Mouse (Mus musculus): ENCODE results near the gene Pigq.

Gene Pigq

GRCm38 (mm10) chr17:25944366-25945163 is at the start of gene Pigq, which contains the start of gene Nhlrc4:
Pigq (minus strand) TSS chr17:25944936.
Nhlrc4 (minus strand) TSS chr17:25944961.
- DNase-seq (ENCODE audit: low spot score in 2 of 2): no peak

GRCm38 (mm10) chr17:25993489-25993888 is 48.8 kb upstream of the Pigq start:
- no peak for DNase-seq (ENCODE audit: low spot score in 2 of 2)

DNA sequence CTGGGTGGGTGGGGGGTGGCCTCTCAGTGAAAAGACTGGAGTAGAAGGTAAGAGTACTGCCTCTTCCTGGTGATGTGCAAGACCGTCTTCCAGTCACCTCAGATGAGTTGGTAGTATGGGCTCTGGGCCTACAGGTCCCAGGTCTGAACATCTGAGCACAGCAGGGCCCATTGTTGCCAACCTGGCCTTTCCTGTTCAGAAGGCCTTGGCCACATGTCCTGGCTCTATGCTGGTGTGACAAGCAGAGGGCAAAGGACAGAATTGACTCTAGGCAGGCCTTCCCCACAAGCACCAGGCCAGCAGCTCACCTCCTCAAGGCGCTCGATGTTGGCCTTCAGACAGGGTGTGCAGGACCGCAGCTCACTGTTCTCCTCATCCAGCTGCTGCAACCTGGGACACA is 47.5 kb upstream of the Pigq start:
- no peak for DNase-seq (ENCODE audit: low spot score in 2 of 2)

- no peak for DNase-seq (ENCODE audit: low spot score in 2 of 2)
Measured at GRCm38 (mm10) chr17:25990331-25990730, 45.6 kb upstream of the Pigq start.

DNA sequence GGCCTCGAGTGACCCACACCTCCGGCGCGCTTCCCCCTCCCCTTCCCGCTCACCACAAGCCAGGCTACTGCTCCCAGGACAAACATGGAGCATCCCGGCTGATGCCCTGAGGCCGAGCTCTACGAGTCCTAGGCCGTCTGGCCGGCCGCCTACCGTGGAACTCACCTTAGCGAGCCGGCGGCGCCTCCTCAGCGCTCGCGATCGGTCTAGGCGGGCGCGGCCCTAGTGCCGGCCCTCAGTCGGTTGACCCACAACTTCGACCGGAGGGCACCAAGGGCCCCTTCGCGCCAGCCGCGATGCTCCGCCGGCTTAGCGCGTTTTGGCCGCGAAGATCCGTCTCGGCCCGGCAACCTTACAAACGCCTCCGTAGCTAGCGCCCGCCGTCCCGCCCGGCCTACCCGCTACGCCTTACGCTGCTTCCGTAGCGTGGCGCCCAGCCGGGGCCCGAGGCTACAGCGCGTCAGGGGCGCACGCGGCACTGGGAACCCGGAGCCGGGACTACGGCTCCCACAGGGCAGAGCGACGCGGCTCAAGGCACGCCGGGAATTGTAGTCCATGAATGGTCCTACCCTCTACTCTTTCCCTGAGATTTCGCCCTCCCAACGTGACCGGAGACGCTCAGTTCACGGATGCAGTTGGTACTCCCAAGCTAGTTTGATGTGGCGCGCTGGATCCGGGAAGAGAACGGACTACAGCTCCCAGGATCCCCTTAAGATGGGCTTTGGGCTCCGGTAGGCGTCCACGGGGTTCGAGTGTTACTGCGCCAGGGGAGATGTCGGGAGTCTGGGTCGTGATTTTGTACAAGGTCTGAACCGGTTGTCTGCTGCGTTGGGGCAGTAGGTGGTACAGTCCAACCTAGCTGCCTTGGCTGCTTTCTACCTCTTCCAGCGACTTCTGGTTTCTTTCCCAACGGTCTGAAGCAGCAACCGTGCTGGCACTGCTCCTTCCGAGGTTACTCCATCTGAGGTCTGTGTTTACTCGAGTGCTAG is 40.9 kb upstream of the Pigq start, which contains the start of gene Capn15:
Gene Capn15, minus strand, starts transcription at position 491 of the 989 bp plus-strand sequence.
- peak; percentile 87 to 92 for DNase-seq (ENCODE audit: low spot score in 2 of 2)

- peak in 1 of 2 experiments; percentile 5 for DNase-seq (ENCODE audit: low spot score in 2 of 2)
Measured at GRCm38 (mm10) chr17:25984556-25985305, 40.0 kb upstream of the Pigq start.

DNA sequence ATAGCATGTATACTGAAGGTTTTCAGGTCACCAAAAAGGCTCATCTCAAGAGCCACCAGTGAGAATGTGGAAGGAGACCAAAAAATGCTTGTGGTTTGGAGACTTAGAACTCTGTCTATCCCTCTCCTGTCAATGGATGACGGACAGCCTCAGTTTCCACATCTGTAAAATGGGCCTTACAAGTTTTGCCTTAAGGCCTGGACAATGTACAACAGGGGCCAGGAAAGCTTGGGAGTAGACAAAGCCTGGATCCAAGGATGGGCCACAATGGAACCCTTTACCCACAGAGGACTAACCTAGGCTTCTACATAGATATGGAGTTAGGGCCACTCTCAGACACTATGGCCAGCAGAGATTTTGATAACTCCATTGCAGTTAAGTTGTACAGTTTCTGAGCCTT is 39.3 kb upstream of the Pigq start:
- DNase-seq (ENCODE audit: low spot score in 2 of 2): no peak

DNA sequence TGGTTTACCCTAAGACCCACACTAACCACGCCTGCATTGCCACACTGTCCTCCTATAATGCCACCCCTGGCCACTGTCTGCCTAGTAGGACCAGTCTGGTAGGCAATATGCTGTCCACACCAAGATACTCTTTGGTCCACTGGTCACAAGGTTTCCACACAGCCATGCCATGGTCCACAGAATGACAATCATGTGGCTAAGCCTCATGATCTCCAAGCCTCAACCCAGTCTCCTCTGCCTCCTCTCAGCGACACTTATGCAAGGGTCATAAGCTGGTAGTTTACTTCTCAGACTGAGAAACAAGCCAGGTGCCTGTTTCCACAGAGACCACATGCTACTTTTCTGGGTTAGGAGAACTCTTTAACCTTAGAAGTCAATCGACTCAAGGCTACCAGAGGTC is 38.2 kb upstream of the Pigq start:
- no peak for DNase-seq (ENCODE audit: low spot score in 2 of 2)

- DNase-seq (ENCODE audit: low spot score in 2 of 2): no peak
Measured at GRCm38 (mm10) chr17:25980854-25981253, 36.1 kb upstream of the Pigq start.

GRCm38 (mm10) chr17:25979829-25980738 is 35.3 kb upstream of the Pigq start:
- peak; percentile 21 for DNase-seq (ENCODE audit: low spot score in 2 of 2)

GRCm38 (mm10) chr17:25970954-25971707 is 26.4 kb upstream of the Pigq start:
- DNase-seq (ENCODE audit: low spot score in 2 of 2): no peak

DNA sequence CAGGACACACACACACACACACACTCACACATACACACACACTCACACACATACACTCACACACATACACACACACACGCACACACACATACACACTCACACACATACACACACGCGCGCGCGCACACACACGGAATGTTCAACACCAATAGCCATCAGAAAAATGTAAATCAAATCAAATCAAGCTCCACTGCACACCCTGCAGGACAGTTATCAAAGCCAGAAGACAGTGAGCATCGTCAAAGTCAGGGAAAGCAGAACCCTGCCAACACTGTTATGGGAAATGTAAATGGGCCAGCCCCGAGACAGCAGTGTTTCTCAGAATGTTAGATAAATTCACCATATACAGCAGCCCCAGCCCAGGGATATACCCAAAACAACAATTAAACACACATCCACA is 25.7 kb upstream of the Pigq start:
- no peak for DNase-seq (ENCODE audit: low spot score in 2 of 2)

GRCm38 (mm10) chr17:25968176-25968575 is 23.4 kb upstream of the Pigq start:
- no peak for DNase-seq (ENCODE audit: low spot score in 2 of 2)

DNA sequence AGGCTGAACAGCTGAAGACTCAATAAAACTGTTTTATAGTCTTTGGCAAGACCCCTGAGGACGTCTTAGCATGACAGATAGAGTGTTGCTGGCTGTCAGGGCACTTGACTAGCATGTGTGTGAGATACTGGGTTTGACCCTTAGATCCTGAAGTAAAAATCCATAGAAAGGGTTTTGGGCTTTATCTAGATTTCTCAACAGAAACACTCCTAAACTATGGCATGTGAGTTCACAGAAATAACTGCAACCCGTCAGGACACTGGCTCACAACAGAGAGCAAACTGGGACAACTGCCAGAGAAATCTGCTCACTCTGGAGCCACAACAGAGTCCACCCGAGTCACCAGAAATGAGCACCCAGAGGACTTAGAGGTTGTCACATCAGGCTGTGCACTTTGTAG is 22.9 kb upstream of the Pigq start:
- no peak for DNase-seq (ENCODE audit: low spot score in 2 of 2)

DNA sequence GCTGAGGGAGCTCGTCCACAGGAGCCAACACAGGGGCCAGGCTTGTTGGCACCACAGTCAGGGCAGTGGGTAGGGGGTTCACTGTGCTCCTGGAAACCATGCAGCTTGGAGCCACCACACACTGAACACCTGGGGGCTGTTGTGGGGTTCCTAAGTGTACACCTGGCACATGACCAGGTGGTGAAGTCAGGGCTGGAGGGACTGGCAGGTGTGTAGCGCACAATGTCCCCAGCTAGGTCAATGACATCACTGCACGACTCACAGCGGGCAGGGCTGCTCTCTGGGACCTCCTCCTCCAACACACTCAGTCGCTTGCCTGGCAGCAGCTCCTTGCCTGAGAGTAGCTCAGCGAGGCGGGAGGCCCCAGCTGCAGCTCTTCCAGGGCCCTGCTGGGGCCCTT is 19.5 kb upstream of the Pigq start:
- no peak for DNase-seq (ENCODE audit: low spot score in 2 of 2)

DNA sequence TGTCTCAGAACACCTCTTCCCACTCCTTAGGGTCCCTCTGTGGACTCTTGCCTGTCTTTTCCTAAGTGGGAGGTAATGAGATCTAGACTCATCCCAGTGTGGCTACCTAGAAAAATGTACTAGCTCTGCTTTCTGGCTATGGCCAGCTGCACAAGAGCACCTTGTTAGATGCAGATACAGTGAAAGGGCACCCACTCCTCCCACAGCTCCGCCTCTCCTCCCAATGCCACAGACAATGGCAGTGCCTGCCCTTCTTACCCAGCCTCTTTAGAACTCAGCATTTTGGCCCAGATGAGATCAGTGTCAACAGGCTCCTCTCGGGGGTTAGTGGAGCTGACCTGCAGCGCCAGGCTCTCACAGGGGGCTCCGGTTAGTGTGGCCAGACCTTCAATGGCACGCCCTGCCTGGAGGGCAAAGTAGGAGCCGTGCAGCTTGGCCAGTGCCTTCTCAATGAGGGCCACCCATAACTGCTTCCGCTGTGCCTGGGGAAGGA is 17.7 kb upstream of the Pigq start:
- no peak for DNase-seq (ENCODE audit: low spot score in 2 of 2)

GRCm38 (mm10) chr17:25961566-25961965 is 16.8 kb upstream of the Pigq start:
- DNase-seq (ENCODE audit: low spot score in 2 of 2): no peak

DNA sequence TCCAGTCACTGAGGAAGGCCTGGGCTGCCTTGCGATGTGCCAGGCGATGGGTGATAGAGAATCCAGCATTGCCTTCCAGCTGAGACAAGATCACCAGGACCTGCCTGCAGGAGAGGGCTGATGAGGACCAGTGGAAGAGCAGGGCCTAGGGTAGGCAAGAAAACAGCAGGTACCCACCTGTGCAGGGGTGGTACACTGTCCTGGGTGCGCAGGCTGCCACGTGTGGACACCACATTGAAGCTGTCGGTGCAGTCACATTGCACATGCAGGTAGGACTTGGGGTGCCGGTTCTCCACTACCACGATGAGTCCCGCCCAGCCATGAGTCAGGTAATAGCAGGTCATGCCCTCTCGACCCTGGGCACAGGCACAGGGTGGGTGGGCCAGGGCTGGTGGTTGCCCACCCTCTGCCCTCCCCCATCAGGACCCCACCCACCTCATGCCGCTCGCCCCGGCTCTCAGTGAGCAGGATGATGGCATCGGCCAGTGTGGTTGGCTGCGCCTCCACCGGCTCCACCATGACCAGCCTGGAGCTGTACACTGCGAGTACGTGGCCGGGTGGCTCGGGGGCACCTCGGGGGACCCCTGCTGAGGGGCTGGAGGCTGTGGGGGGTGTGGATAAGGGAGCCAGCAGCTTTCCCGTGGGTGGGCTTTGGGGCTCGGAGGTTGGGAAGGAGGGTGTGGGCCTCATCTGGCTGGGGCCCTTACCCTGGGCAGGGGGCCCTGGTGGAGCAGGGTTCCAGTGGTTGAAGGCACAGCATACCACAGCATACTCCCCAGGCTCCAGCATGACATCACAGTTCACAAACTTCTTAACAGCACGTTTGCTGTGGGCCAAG is 15.1 kb upstream of the Pigq start:
- DNase-seq (ENCODE audit: low spot score in 2 of 2): no peak

All from urinary bladder, postnatal 36 days (tissue).